Mouse (Mus musculus) thymus, adult 2 months (tissue): Measurements from ENCODE around the gene Zfp579.

ENCODE experiments used
- CTCF ChIP-seq: fragments of 200-500 bp; IDR thresholded peaks from 2 replicates; pipeline ENCODE4 v1.5.1; 2012; ENCODE audit warnings: mild to moderate bottlenecking, control low read depth, low read length, moderate library complexity, borderline replicate concordance; ENCODE audit not compliant: control insufficient read depth, poor library complexity, insufficient read depth; ENCODE audit errors: extremely low read depth
- POLR2A ChIP-seq: fragments of 200-500 bp; IDR thresholded peaks from 2 replicates; pipeline ENCODE4 v1.6.1; 2012; ENCODE audit warnings: mild to moderate bottlenecking, low read length, control low read depth, moderate library complexity; ENCODE audit not compliant: control insufficient read depth, poor library complexity, insufficient read depth; ENCODE audit errors: extremely low read depth

- TF ChIP-seq CTCF, result no peak
- no peak for TF ChIP-seq POLR2A
Observed at GRCm38 (mm10) chr7:4988250-4988649, 7.7 kb downstream of the Zfp579 start.
